Mouse (Mus musculus) cortical plate, adult 2 months (tissue): ENCODE measurements at regions not wholly inside any gene's neighbourhood (a gene's known extent, or its start where the extent isn't known, plus 50 kb on each side); places are given as distances from the start of the nearest gene placed in this dataset.

Experiments
- CTCF ChIP-seq: fragments of 200-500 bp; IDR thresholded peaks from 2 replicates; pipeline ENCODE4 v1.5.1; 2011; ENCODE audit warnings: mild to moderate bottlenecking, control low read depth, low read length; ENCODE audit not compliant: insufficient read depth; ENCODE audit errors: extremely low read depth
- POLR2A ChIP-seq: fragments of 200-500 bp; IDR thresholded peaks from 2 replicates; pipeline ENCODE4 v1.6.1; 2011; ENCODE audit warnings: mild to moderate bottlenecking, low read length, control low read depth; ENCODE audit not compliant: insufficient read depth; ENCODE audit errors: extremely low read depth

GRCm38 (mm10) chr8:78099091-78099490, 114.0 kb upstream of the Ttc29 start:
- TF ChIP-seq CTCF = no peak
- TF ChIP-seq POLR2A = no peak
